Mouse (Mus musculus) liver, embryonic 12.5 days (tissue): ENCODE data around the gene Mroh3. TPM values are rescaled to one million over a fixed set of nuclear protein-coding genes. Genes with fewer than 3 reads are reported as not detected.

Experiments used
- ATAC-seq: fragments of 200-750 bp; cut with Nextera tagmentation; 2 replicates; pipeline ENCODE4 v1.8.0; 2017; ENCODE audit warnings: moderate number of reproducible peaks, mild to moderate bottlenecking, moderate library complexity
- H3K27ac ChIP-seq: fragments of 300-500 bp; sonication (generic); 2 replicates; pipeline ENCODE4 v1.5.1; 2016; ENCODE audit warnings: mild to moderate bottlenecking
- H3K27me3 ChIP-seq: fragments of 300-500 bp; sonication (generic); replicated peaks from 2 replicates; pipeline ENCODE4 v1.6.1; 2016; ENCODE audit warnings: mild to moderate bottlenecking, moderate library complexity
- H3K36me3 ChIP-seq: fragments of 300-500 bp; sonication (generic); 2 replicates; pipeline ENCODE4 v1.6.1; 2016; ENCODE audit warnings: mild to moderate bottlenecking, moderate library complexity
- H3K4me1 ChIP-seq: fragments of 300-500 bp; sonication (generic); 2 replicates; pipeline ENCODE4 v1.6.1; 2016
- H3K4me2 ChIP-seq: fragments of 300-500 bp; sonication (generic); 2 replicates; pipeline ENCODE4 v1.6.1; 2016; ENCODE audit warnings: mild to moderate bottlenecking, moderate library complexity
- H3K4me3 ChIP-seq: fragments of 300-500 bp; sonication (generic); 2 replicates; pipeline ENCODE4 v1.5.1; 2016; ENCODE audit warnings: mild to moderate bottlenecking, moderate library complexity
- H3K9ac ChIP-seq: fragments of 300-500 bp; sonication (generic); 2 replicates; pipeline ENCODE4 v1.6.1; 2016; ENCODE audit warnings: mild to moderate bottlenecking, moderate library complexity
- H3K9me3 ChIP-seq: fragments of 300-500 bp; sonication (generic); replicated peaks from 2 replicates; pipeline ENCODE4 v1.6.1; 2016; ENCODE audit warnings: mild to moderate bottlenecking, moderate library complexity
- WGBS: fragments of 180-500 bp; shearing (Covaris S2); methylation state at CpG from one replicate; pipeline ENCODE4 v1.1.7; 2016; ENCODE audit not compliant: insufficient replicate concordance; 5-methylcytosine and 5-hydroxymethylcytosine counted together
- polyA plus RNA-seq: library from polyadenylated mRNA; unstranded; fragments of >200 nt; fragmentation: Nextera tagmentation; extraction: Ambion mirVana; gene quantifications from 2 replicates; pipeline ENCODE4 v1.2.1, GENCODE M21; 2016

The Mroh3 gene
- polyA plus RNA-seq, 1 experiment from 2014 or later, result not detected

GRCm38 (mm10) chr1:136172696-136173095 lies 39.9 kb downstream of the Mroh3 start:
- Histone ChIP-seq H3K4me2 (no peak overlapping the region), H3K4me1 (peaks cover 60% of the 10 kb centered on the region), H3K4me3 (no peak overlapping the region), H3K27ac (no peak overlapping the region), H3K9ac (no peak overlapping the region), H3K36me3 (peaks cover 43% of the 10 kb centered on the region), H3K27me3 (no peaks in the 10 kb centered on the region), H3K9me3 (no peaks in the 10 kb centered on the region)
- WGBS, result 83% methylated on average over 12 of the region's 12 CpGs
- no peak for ATAC-seq

DNA sequence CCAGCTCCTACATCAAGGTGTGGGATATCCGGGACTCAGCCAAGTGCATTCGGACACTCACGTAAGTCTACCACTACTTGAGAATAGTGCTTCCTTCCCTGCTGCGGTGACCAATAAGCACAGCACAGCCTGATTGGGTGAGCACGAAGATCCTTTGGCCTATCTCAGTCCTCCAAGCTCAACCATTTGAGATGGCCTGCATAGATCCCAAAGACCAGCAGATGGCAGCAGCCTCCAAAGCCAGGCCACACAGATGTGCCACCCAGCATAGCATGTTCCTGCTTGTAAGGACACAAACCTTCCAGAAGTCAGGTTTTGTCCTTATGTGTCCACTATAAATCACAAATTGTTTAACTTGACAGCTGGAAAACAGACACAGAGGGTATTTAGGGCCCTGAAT lies 42.5 kb downstream of the Mroh3 start:
- peak; percentile 26; the same call in 1 of the 2 replicates for ATAC-seq
- Histone ChIP-seq H3K4me2 (no peak overlapping the region), H3K36me3 (peaks cover 29% of the 10 kb centered on the region), H3K4me3 (no peak overlapping the region), H3K9ac (no peak overlapping the region), H3K9me3 (no peaks in the 10 kb centered on the region), H3K4me1 (peaks cover 36% of the 10 kb centered on the region), H3K27me3 (no peaks in the 10 kb centered on the region), H3K27ac (no peak overlapping the region)
- WGBS, result 16% methylated on average over 5 of the region's 5 CpGs

DNA sequence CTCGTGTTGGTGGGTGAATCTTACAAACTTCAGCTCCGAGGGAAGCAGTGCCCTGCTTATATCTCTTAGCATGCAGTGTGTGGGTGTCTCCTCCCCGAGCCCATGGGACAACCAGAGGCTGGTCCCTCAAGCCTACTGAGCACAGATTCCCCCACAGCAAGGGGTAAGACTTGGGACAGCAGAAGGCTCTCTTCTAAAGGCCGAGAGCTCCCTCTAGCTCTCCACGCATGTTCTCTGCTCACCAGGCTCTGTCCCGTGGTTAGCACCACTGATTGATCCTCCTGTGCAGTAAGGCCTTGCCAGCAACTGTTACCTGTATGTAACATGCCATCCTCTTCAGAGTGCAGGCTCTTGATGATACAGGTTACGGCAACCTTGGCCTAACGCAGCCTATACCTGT lies 45.0 kb downstream of the Mroh3 start:
- Histone ChIP-seq H3K27ac (no peak overlapping the region), H3K36me3 (peaks cover 36% of the 10 kb centered on the region), H3K9me3 (no peaks in the 10 kb centered on the region), H3K4me1 (peaks cover 12% of the 10 kb centered on the region), H3K4me3 (no peak overlapping the region), H3K4me2 (no peak overlapping the region), H3K27me3 (no peaks in the 10 kb centered on the region), H3K9ac (no peak overlapping the region)
- no peak for ATAC-seq
- 67% methylated on average over 8 of the region's 8 CpGs for WGBS

- 68% methylated on average over 2 of the region's 2 CpGs for WGBS
Measured at GRCm38 (mm10) chr1:136165436-136165835, 47.2 kb downstream of the Mroh3 start.

GRCm38 (mm10) chr1:136161333-136161921 lies 51.2 kb downstream of the Mroh3 start:
- Histone ChIP-seq H3K36me3 (peaks cover 72% of the 10 kb centered on the region), H3K27ac (no peak overlapping the region), H3K9ac (no peak overlapping the region), H3K9me3 (no peaks in the 10 kb centered on the region), H3K27me3 (no peaks in the 10 kb centered on the region), H3K4me2 (no peak overlapping the region), H3K4me3 (no peak overlapping the region), H3K4me1 (peaks cover 8% of the 10 kb centered on the region)
- WGBS, result 86% methylated on average over 7 of the region's 7 CpGs
- no peak for ATAC-seq

More at GRCm38 (mm10) chr1:136165436-136165835, 47.2 kb downstream of the Mroh3 start:
- Histone ChIP-seq H3K36me3 (peaks cover 42% of the 10 kb centered on the region), H3K4me1 (peaks cover 5% of the 10 kb centered on the region; the same call in 1 of the 2 replicates), H3K27ac (no peak overlapping the region), H3K4me3 (no peak overlapping the region), H3K4me2 (no peak overlapping the region), H3K27me3 (no peaks in the 10 kb centered on the region), H3K9ac (no peak overlapping the region), H3K9me3 (no peaks in the 10 kb centered on the region)
- no peak for ATAC-seq

- Histone ChIP-seq H3K4me1 (peaks cover 8% of the 10 kb centered on the region), H3K9me3 (no peaks in the 10 kb centered on the region), H3K4me3 (no peak overlapping the region), H3K27me3 (no peaks in the 10 kb centered on the region), H3K4me2 (no peak overlapping the region), H3K27ac (no peak overlapping the region), H3K36me3 (peaks cover 77% of the 10 kb centered on the region), H3K9ac (no peak overlapping the region)
- 74% methylated on average over 6 of the region's 6 CpGs for WGBS
- no peak for ATAC-seq
Measured at GRCm38 (mm10) chr1:136160930-136161329, 51.7 kb downstream of the Mroh3 start.

DNA sequence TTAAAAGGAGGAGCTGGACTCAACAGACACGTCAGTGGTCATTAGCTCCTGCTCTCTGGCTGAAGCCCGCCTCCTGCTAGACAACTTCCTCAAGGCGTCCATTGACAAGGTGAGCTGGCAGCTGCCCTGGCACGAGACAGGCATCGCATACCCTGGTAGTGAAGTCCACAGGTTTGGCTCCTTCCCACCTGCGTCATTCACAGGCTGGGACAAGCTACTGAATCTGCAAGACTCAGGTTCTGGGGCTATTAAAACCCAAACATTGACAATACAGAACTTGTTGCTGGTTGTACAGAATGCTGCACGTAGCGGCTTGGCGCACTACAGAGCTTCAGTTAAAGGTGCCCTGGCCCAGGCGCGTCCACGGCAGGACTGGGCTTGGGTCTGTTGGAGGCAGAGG lies 52.3 kb downstream of the Mroh3 start:
- ATAC-seq, result no peak

DNA sequence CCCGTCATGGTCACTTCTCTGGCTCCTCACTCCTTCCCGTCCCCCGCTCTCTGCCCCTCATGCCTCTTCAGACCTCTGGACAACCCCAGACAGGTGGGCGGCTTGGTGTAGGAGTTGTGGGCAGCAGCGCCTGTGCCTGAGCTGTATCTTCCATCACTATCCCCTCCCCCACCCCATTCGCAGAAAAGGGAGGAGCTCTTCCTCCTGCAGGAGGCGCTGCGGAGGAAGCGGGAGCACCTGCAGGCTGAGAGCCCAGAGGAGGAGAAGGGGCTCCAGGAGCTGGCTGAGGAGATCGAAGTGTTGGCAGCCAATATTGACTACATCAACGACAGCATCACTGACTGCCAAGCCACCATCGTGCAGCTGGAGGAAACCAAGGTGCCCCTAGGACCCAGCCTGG lies 52.8 kb downstream of the Mroh3 start:
- Histone ChIP-seq H3K9ac (no peak overlapping the region), H3K4me1 (peaks cover 8% of the 10 kb centered on the region; the same call in 1 of the 2 replicates), H3K4me2 (no peak overlapping the region), H3K9me3 (no peaks in the 10 kb centered on the region), H3K36me3 (peaks cover 79% of the 10 kb centered on the region), H3K4me3 (no peak overlapping the region), H3K27ac (no peak overlapping the region), H3K27me3 (no peaks in the 10 kb centered on the region)
- ATAC-seq, result no peak
- WGBS, result 63% methylated on average over 12 of the region's 12 CpGs

More for the DNA sequence above, 52.3 kb downstream of the Mroh3 start:
- no peak overlapping the region for H3K27ac ChIP-seq
- H3K4me3 ChIP-seq, result no peak overlapping the region
- peaks cover 79% of the 10 kb centered on the region for H3K36me3 ChIP-seq
- H3K9ac ChIP-seq, result no peak overlapping the region
- H3K4me1 ChIP-seq, result peaks cover 8% of the 10 kb centered on the region; the same call in 1 of the 2 replicates
- H3K27me3 ChIP-seq, result no peaks in the 10 kb centered on the region
- H3K9me3 ChIP-seq, result no peaks in the 10 kb centered on the region
- 87% methylated on average over 12 of the region's 12 CpGs for WGBS
- H3K4me2 ChIP-seq, result no peak overlapping the region

- H3K9me3 ChIP-seq, result no peaks in the 10 kb centered on the region
- H3K9ac ChIP-seq, result no peak overlapping the region
- peaks cover 82% of the 10 kb centered on the region for H3K36me3 ChIP-seq
- no peak overlapping the region for H3K4me3 ChIP-seq
- H3K27me3 ChIP-seq, result no peaks in the 10 kb centered on the region
- ATAC-seq, result no peak
- WGBS, result 77% methylated on average over 4 of the region's 4 CpGs
- no peak overlapping the region for H3K27ac ChIP-seq
- peaks cover 8% of the 10 kb centered on the region; the same call in 1 of the 2 replicates for H3K4me1 ChIP-seq
- no peak overlapping the region for H3K4me2 ChIP-seq
Measured at GRCm38 (mm10) chr1:136156951-136157350, 55.7 kb downstream of the Mroh3 start.

GRCm38 (mm10) chr1:136156304-136156703 lies 56.3 kb downstream of the Mroh3 start:
- peaks cover 8% of the 10 kb centered on the region; the same call in 1 of the 2 replicates for H3K4me1 ChIP-seq
- 83% methylated on average over 4 of the region's 4 CpGs for WGBS
- no peak overlapping the region for H3K4me3 ChIP-seq
- no peak overlapping the region for H3K4me2 ChIP-seq
- no peak overlapping the region for H3K27ac ChIP-seq
- no peak for ATAC-seq
- peaks cover 82% of the 10 kb centered on the region for H3K36me3 ChIP-seq
- no peaks in the 10 kb centered on the region for H3K9me3 ChIP-seq
- H3K27me3 ChIP-seq, result no peaks in the 10 kb centered on the region
- no peak overlapping the region for H3K9ac ChIP-seq

- WGBS, result 87% methylated on average over 8 of the region's 8 CpGs
- Histone ChIP-seq H3K4me3 (no peak overlapping the region), H3K4me1 (peaks cover 8% of the 10 kb centered on the region), H3K27ac (no peak overlapping the region), H3K36me3 (peaks cover 84% of the 10 kb centered on the region), H3K9me3 (no peaks in the 10 kb centered on the region), H3K27me3 (no peaks in the 10 kb centered on the region), H3K4me2 (no peak overlapping the region), H3K9ac (no peak overlapping the region)
- ATAC-seq, result no peak
Measured at GRCm38 (mm10) chr1:136151371-136151770, 61.3 kb downstream of the Mroh3 start.

- Histone ChIP-seq H3K27me3 (no peaks in the 10 kb centered on the region), H3K9me3 (no peaks in the 10 kb centered on the region), H3K4me3 (no peak overlapping the region), H3K4me2 (no peak overlapping the region), H3K9ac (no peak overlapping the region), H3K4me1 (peaks cover 23% of the 10 kb centered on the region), H3K27ac (no peak overlapping the region), H3K36me3 (peaks cover 85% of the 10 kb centered on the region)
- 82% methylated on average over 9 of the region's 9 CpGs for WGBS
- no peak for ATAC-seq
Measured at GRCm38 (mm10) chr1:136149702-136150101, 62.9 kb downstream of the Mroh3 start.

- Histone ChIP-seq H3K27ac (no peak overlapping the region), H3K27me3 (no peaks in the 10 kb centered on the region), H3K9ac (no peak overlapping the region), H3K36me3 (peaks cover 29% of the 10 kb centered on the region), H3K4me3 (no peak overlapping the region), H3K4me1 (peaks cover 71% of the 10 kb centered on the region), H3K4me2 (no peak overlapping the region), H3K9me3 (no peaks in the 10 kb centered on the region)
- ATAC-seq, result no peak
- WGBS, result 80% methylated on average over 10 of the region's 10 CpGs
Measured at GRCm38 (mm10) chr1:136143514-136143913, 69.1 kb downstream of the Mroh3 start.
